Mouse (Mus musculus) lung, adult 18-20 months (tissue): ENCODE measurements around the gene Rasgef1b.

Experiments used
- DNase-seq, 2 experiments: peaks; one replicate each; pipeline ENCODE4 v3.0.0; 2022; ENCODE audit warnings: mixed read lengths in 2 of 2

The Rasgef1b gene

GRCm38 (mm10) chr5:99728649-99729212, at the start of gene Rasgef1b:
TSS of gene Rasgef1b (minus strand) at chr5:99729065.
- peak; percentile 57 to 74 for DNase-seq

GRCm38 (mm10) chr5:99775342-99775741, 46.5 kb upstream of the Rasgef1b start:
- no peak for DNase-seq

GRCm38 (mm10) chr5:99773265-99773664, 44.4 kb upstream of the Rasgef1b start:
- no peak for DNase-seq

GRCm38 (mm10) chr5:99764246-99764645, 35.4 kb upstream of the Rasgef1b start:
- DNase-seq, result no peak

GRCm38 (mm10) chr5:99758859-99759258, 30.0 kb upstream of the Rasgef1b start:
- no peak for DNase-seq

GRCm38 (mm10) chr5:99753843-99754242, 25.0 kb upstream of the Rasgef1b start:
- DNase-seq, result no peak

- no peak for DNase-seq
Measured at GRCm38 (mm10) chr5:99753368-99753767, 24.5 kb upstream of the Rasgef1b start.

GRCm38 (mm10) chr5:99752670-99753231, 23.9 kb upstream of the Rasgef1b start:
- DNase-seq, result no peak

GRCm38 (mm10) chr5:99748417-99748816, 19.6 kb upstream of the Rasgef1b start:
- no peak for DNase-seq

GRCm38 (mm10) chr5:99746087-99746486, 17.2 kb upstream of the Rasgef1b start:
- DNase-seq, result no peak

- DNase-seq, result no peak
Measured at GRCm38 (mm10) chr5:99742874-99743273, 14.0 kb upstream of the Rasgef1b start.

- no peak for DNase-seq
Measured at GRCm38 (mm10) chr5:99742056-99742455, 13.2 kb upstream of the Rasgef1b start.

- no peak for DNase-seq
Measured at GRCm38 (mm10) chr5:99737937-99738727, 9.3 kb upstream of the Rasgef1b start.

GRCm38 (mm10) chr5:99729931-99730330, 1.1 kb upstream of the Rasgef1b start:
- no peak for DNase-seq

GRCm38 (mm10) chr5:99729361-99729882, 557 bp upstream of the Rasgef1b start:
- DNase-seq, result peak; percentile 25 to 37

- DNase-seq, result no peak
Measured at GRCm38 (mm10) chr5:99728027-99728451, 826 bp downstream of the Rasgef1b start.

GRCm38 (mm10) chr5:99723941-99724340, 4.9 kb downstream of the Rasgef1b start:
- no peak for DNase-seq

- no peak for DNase-seq
Measured at GRCm38 (mm10) chr5:99722310-99722709, 6.6 kb downstream of the Rasgef1b start.

GRCm38 (mm10) chr5:99720554-99720953, 8.3 kb downstream of the Rasgef1b start:
- no peak for DNase-seq

- no peak for DNase-seq
Measured at GRCm38 (mm10) chr5:99717917-99718316, 10.9 kb downstream of the Rasgef1b start.

GRCm38 (mm10) chr5:99715281-99715744, 13.6 kb downstream of the Rasgef1b start:
- no peak for DNase-seq

GRCm38 (mm10) chr5:99711947-99712346, 16.9 kb downstream of the Rasgef1b start:
- no peak for DNase-seq

- DNase-seq, result peak in 1 of 2 experiments; percentile 5
Measured at GRCm38 (mm10) chr5:99708706-99709105, 20.2 kb downstream of the Rasgef1b start.

GRCm38 (mm10) chr5:99707261-99707660, 21.6 kb downstream of the Rasgef1b start:
- no peak for DNase-seq
